Mouse (Mus musculus) 3134 (cell line): ENCODE data around the gene Prkca.
"Not testable (repeated sequence)": the region's sequence is repeated elsewhere in the genome, so short reads cannot be mapped to it uniquely, and the experiment has no call there.

Source experiments
- DNase-seq: peaks from one replicate; pipeline ENCODE4 v3.0.0-alpha.2; 2011; ENCODE audit warnings: low spot score; ENCODE audit not compliant: insufficient read length; ENCODE audit errors: extremely low read depth

Prkca gene

GRCm38 (mm10) chr11:108135407-108136159 lies 208.1 kb downstream of the Prkca start:
- no peak for DNase-seq

- DNase-seq = peak; percentile 20
Measured at GRCm38 (mm10) chr11:108128593-108128992, 215.1 kb downstream of the Prkca start.

- DNase-seq = no peak
Measured at GRCm38 (mm10) chr11:108127908-108128307, 215.8 kb downstream of the Prkca start.

DNA sequence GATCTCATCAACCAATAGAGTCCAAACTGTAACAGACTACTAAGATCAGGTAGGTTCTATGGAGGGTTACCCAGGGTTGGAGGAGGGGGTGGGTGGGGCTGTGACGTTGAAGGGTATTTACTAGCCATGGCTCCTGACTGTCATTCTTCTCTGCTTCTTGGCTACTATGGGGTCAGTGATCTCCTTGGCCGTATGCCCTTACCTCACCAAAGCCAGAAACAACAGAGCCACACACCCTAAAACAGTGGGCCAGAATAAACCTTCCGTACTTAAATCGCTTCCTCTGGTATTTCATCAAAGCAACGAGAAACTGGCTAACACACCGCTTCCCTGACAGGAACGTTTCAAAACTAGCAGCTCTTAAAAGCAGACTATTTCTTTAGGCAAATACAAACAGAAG lies 221.2 kb downstream of the Prkca start:
- no peak for DNase-seq

GRCm38 (mm10) chr11:108120708-108121107 lies 223.0 kb downstream of the Prkca start:
- DNase-seq = no peak

- no peak for DNase-seq
Measured at GRCm38 (mm10) chr11:108119785-108120184, 223.9 kb downstream of the Prkca start.

GRCm38 (mm10) chr11:108118814-108119213 lies 224.9 kb downstream of the Prkca start:
- DNase-seq = no peak

- no peak for DNase-seq
Measured at GRCm38 (mm10) chr11:108118221-108118620, 225.5 kb downstream of the Prkca start.

GRCm38 (mm10) chr11:108117360-108118050 lies 226.2 kb downstream of the Prkca start:
- DNase-seq = no peak

GRCm38 (mm10) chr11:108114091-108114490 lies 229.6 kb downstream of the Prkca start:
- DNase-seq = no peak

DNA sequence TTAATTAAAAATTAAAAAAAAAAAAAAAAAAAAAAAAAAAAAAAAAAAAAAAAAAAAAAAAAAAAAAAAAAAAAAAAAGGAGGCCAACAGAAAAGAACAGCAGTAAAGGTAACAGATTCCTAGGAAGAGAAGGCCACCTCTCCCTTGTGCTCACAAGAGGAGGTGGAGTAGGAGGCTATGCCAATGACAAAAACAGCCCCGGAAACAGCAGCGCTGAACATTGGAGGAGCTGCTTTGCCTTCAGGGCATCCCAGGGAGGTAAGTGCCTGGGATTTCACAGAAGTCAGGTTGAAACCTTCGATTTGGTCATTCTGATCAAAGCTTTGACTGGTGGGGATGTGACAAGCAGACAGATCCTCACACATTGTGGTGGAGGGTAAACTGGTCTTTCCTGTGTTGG lies 231.3 kb downstream of the Prkca start:
- no peak for DNase-seq

GRCm38 (mm10) chr11:108104085-108104484 lies 239.6 kb downstream of the Prkca start:
- DNase-seq = no peak

GRCm38 (mm10) chr11:108101280-108101950 lies 242.3 kb downstream of the Prkca start:
- DNase-seq = peak; percentile 74

DNA sequence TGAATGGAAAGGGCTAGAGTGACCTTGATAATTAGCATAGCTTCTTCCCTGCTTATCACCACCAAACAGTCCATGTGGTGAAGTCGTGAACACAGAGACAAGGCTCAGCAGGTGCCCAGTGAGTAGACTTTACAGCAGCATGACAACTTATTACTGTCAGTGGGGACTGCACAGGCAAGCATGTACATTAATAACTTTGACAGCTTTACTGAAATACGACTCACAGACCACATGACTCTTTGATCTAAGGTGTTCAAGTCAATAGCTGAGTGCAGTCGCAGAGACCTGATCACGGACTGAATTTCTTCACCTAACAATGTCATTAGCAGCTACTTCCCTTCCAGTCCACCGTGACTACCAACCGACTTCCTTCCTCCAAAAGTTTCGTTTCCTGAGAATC lies 245.4 kb downstream of the Prkca start:
- no peak for DNase-seq

GRCm38 (mm10) chr11:108094796-108095195 lies 248.9 kb downstream of the Prkca start:
- DNase-seq = no peak

- no peak for DNase-seq
Measured at GRCm38 (mm10) chr11:108093248-108093647, 250.5 kb downstream of the Prkca start.

DNA sequence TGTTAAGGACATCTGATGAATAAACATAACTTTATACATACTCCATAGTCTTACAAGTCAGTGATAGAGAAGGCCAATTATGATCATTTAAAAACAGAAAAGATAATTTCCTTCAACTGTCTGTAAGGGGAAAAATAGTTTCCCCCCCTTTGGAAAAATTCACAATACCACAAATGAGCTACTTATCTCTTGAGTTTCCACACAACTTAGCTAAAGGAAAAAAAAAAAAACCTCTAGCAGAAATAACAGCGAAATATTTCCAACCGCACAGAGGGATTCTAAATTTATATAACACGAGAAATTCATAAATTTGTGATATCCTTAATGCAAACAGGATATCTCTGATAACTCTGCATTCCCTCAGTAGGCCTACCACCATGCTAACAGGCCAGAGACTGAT lies 252.5 kb downstream of the Prkca start:
- DNase-seq = no peak

GRCm38 (mm10) chr11:108090706-108091105 lies 253.0 kb downstream of the Prkca start:
- DNase-seq = no peak

DNA sequence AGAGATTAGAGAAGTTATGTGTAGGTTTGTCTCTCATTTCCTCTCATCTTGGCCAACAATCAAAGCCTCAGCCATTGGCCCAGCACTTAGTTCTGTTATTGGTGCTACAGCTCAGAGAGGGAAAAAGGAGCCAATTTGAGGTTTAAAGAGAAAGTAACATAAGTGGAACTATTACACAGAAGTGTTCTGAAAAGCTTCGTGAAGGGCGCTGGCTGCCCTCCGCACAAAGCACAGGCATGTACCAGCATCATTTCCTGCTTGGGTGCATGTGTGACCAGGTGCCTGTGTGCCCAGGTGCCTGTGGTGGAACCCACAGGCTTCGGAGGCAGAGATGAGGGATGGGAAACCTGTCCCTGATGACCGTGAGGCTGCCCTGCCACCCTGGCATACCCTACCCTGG lies 255.7 kb downstream of the Prkca start:
- DNase-seq = no peak

- not testable (repeated sequence) for DNase-seq
Measured at GRCm38 (mm10) chr11:108087105-108087700, 256.5 kb downstream of the Prkca start.

- no peak for DNase-seq
Measured at GRCm38 (mm10) chr11:108082673-108083072, 261.1 kb downstream of the Prkca start.
